Mouse (Mus musculus): Measurements from ENCODE around the gene Capn2.
A peak's percentile ranks its signal among the peaks of the same experiment; 100 is the strongest.

Capn2 gene

GRCm38 (mm10) chr1:182525601-182526000 lies 8.2 kb upstream of the Capn2 start:
- DNase-seq (ENCODE audit: low spot score in 2 of 2): no peak

DNA sequence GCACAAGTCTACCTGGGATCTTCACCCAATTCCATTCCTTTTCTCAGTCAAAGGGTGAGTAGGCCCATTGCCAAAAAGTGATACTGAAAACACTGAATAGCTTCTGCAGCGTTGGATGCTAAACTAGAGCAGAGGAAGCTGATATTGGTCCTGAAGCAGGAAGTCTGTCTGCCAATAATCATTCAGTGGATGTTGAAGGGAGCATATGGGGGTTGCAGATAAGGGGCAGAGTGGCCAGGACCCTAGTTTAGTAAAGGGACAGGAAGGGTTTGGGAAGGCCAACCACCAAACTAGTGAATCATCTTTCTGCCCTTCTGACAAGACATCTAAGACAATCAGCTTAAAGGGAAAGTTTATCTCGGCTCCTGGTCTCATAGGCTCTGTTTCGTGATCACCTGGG lies 6.3 kb upstream of the Capn2 start:
- no peak for DNase-seq (ENCODE audit: low spot score in 2 of 2)

DNA sequence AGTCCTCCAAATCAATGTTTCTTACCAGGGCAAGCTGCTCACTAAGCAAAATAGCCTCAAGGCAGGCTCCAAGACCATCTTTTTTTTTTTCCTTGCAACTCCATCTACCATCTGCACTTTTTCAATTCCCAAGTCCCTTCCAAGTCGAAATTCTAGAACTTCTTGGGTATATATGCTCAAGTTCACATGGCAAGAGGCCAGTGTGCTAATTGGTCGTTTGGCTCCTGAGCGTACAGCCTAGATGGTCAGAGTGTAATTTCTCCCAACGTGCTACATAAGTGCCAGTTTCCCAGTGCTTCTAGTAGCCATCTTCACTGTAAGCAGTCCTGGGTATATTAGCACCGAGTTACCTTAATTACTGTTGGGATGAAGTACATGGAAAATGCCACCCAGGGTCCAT lies 5.6 kb upstream of the Capn2 start:
- no peak for DNase-seq (ENCODE audit: low spot score in 2 of 2)

DNA sequence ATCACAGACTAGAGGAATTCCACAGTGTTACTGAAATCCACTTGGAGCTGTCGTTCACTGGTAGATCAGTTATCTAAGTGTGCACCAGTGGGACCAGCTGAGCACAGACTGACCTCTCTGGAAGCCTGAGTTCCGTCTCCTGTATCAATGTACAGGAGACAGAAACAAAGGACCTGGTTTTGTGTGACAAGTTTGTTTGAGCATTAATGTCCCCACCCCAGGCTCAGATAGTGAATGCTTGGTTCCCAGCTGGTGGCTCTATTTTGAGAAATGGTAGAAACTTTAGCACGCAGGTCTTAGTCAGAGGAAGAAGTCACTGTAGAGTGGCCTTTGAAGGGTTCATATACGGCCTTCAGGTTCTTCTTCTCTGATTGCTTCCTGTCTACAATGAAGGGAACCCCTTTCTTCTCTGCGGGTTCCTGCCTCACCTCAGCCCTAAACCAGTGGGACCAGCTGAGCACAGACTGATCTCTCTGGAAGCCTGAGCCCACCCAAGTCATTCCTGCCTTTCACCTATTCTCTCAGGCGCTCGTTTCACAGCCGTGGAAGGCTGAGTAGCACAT lies 3.6 kb upstream of the Capn2 start:
- DNase-seq (ENCODE audit: low spot score in 2 of 2): no peak

GRCm38 (mm10) chr1:182520091-182520937 lies 2.9 kb upstream of the Capn2 start:
- peak; percentile 61 to 68 for DNase-seq (ENCODE audit: low spot score in 2 of 2)

GRCm38 (mm10) chr1:182519341-182519740 lies 1.9 kb upstream of the Capn2 start:
- no peak for DNase-seq (ENCODE audit: low spot score in 2 of 2)

DNA sequence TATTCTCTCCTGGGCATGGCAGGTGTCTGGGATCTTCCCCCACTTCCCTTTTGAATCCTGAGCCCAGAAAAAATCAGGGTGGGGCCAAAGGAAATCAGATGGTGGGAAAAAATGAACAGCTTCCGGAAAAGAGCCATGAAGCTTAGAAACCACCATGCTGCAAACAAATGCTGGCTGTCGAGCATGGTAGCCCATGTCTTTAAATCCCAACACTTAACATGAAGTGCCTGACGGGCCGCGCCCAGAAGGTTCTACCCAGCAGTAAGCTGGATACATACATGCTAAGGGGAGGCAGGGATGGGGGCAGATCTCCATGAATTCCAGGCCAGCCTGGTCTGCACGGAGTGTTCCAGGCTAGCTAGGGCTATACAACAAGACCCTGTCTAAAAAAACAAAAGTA lies 1.4 kb upstream of the Capn2 start:
- DNase-seq (ENCODE audit: low spot score in 2 of 2): no peak

DNA sequence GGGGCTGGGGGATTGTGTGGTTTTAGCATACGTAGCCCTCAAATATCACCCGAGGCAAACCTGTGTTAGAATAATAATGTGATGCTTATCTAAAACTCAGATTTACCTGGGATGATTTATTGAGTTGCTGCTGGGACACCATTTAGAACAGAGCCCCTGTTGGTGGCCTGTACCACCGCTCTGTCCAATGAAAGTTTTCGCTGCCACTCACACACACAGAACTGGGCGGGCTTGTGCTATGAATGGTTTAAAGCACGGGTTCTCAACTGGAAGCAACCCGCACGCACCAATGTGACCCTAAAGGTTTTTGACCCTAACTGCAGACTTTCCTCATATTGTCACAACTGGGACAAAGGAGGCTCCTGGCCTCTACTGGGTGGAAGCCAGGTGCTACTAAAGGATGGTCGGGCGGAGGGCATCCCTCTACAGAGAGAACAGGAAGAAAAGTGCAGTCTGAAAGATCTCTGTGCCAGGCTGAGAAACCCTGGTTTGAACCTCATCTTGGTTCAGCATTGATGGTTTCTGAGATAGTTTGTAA lies 804 bp upstream of the Capn2 start:
- no peak for DNase-seq (ENCODE audit: low spot score in 2 of 2)

DNA sequence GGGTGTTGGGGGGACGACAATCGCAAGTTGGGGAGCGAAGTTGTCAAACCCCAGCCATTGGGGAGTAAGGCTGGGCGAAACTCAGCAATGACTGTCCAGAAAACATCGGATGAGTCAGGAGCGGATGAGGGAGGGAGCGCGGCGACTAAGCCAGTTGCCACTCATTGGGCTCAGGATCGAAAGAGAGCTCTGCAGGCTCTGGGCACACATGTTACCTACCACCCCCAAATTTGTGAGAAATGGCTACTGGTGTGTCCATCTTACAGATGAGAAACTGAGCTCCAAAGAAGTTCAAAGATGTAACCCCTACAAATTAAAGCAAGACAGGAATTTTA lies 236 bp upstream of the Capn2 start:
- DNase-seq (ENCODE audit: low spot score in 2 of 2): no peak

DNA sequence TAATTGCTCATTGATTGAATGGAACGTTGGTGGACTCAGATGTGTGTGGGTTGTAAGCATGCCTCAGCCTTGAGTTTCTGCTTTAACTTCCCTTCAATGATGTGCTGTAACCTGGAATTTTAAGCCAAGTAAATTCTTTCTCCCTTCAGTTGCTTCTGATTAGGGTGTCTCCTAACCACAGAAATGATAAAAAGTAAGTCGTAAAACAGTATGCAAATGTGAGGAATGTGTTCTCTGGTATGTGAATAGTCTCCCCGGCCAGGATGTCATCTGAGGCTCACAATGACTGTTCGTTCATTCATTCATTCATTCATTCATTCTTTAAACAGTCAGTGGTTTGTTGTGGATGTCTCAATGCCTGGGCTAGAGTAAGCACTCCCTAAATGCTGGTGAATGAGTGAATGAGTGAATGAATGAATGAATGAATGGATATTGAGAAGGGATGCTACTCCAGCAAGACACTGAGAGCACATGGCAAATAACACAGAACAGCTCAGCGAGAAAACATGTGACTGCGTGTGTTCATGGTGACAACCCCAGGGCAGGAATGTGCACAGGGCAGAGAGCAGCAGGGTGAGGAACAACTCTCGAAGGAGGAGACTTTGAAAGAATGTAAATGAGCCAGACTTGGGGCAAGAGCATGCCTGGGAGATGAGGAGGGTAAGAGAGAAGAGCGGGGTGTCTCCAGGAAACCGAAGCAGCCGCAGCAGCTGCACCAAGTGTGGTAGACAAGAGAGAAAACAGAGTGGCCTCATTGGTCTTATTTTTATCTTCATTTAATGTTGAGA lies 2.4 kb downstream of the Capn2 start:
- DNase-seq (ENCODE audit: low spot score in 2 of 2): no peak

DNA sequence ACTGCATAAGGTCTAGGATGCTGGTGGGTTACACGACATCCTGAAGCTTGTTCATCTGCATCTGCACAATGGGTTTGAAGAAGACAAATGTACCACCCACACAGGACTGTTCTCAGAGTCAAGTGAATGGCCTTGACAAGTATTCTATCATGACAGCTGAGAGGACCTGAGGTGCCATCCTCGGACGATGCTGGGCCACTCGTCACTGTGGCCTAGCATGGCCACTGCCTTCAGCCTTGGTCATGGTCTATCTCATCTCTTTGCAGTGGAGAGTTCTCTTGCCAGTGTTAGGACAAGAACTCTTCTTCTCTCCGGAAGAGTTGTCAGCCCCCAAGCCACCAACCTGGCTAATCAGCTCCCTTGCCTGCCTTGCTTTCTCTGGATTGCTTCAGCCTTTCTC lies 3.7 kb downstream of the Capn2 start:
- DNase-seq (ENCODE audit: low spot score in 2 of 2): no peak

DNA sequence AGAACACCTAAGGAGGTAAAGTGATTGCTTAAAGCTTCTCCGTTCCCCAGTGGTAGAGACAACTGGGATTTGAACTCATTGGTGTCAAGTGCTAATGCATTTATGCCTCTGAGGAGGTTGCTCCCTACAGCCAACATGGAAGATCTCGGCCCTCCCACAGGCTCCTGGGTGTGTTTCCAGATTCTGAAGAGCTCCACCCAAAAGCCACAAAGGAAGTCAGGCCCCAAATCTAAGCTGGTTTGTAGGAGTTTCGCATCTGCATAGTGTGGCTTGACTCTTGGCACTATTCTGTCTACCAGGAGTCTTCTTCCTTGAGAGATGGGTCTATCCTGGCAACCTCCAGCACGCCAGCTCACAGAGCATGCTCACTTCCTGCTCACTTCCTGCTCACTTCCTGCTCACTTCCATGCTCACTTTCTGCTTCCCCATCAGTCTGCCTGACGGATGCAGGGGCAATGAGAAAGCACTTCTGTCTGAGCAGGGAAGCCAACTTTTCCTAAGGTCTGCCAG lies 4.5 kb downstream of the Capn2 start:
- no peak for DNase-seq (ENCODE audit: low spot score in 2 of 2)

GRCm38 (mm10) chr1:182511778-182512177 lies 5.6 kb downstream of the Capn2 start:
- no peak for DNase-seq (ENCODE audit: low spot score in 2 of 2)

DNA sequence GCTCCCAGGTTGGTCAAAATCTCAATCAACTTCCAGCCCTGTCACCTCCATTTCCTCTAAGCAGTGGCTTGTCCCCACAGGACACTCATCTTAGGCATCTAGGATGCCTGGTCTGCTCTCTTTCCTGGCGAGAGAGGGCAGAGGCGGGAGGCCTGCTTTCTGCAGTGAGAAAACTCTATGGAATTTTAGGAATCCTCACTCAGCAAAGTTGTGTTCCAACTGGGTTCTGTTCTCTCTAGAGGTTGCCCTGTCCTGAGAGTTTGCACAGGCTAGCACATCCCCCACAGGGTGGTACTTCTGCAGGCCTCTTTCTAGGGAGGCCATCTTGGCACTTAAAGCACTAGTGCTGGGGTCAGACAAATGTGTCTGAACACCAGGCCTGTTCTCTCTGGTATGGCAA lies 6.3 kb downstream of the Capn2 start:
- no peak for DNase-seq (ENCODE audit: low spot score in 2 of 2)

- no peak for DNase-seq (ENCODE audit: low spot score in 2 of 2)
These were observed 8.2 kb downstream of the Capn2 start for GRCm38 (mm10) chr1:182509110-182509797.

- DNase-seq (ENCODE audit: low spot score in 2 of 2): peak; percentile 41 to 44
These were observed 11.0 kb downstream of the Capn2 start for GRCm38 (mm10) chr1:182506229-182506986.

GRCm38 (mm10) chr1:182505291-182505690 lies 12.1 kb downstream of the Capn2 start:
- DNase-seq (ENCODE audit: low spot score in 2 of 2): no peak

DNA sequence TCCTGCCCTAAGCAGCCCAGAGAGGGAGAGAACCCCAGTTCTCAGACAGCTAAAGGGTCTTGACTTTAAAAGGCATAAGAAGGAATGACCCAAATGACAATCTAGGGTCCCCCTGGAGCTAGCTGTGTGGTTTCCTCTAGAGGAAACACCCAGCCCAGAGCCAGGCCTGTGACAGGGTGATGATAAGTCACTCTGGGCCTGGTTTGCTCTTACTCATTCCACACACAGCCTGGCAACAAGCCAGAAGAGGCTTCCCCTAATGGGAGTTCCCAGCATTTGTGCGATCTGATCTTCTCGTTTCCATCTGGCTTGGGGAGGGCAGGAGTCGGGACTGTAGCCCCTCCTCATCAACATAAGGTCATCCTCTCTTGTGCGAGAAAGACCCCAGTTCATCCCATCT lies 13.2 kb downstream of the Capn2 start:
- no peak for DNase-seq (ENCODE audit: low spot score in 2 of 2)

DNA sequence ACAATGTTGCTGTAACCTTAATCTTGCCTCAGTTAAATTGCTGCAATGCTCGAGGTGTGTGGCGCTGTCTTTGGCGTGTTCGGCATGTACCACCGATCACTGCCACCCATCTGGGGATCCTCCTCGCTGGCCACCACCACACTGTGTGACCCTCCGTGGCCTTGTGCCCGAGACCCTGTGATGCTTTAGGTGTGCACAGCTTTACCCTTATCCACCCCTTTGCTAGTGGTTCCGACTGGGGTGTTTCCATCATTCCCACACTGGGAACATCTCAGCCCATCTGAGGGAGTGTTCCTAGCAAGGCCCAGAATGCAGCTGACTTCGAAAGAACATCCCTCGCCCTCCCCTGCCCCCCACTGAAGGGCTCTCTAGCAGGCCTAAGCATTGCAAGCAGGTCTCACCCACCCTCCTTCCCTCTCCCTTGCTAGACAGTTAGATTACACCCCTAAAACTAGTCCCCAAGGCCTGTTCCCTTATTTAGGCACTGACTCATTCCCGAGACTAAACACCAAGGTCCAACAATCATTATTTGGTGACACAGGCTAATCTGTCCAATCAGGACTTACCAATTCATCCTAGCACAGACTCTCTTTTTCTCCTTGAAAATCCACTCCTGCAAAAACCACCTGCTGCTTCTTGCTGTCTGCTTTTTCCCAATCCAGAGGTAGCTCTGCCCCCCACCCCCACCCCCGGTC lies 14.1 kb downstream of the Capn2 start:
- DNase-seq (ENCODE audit: low spot score in 2 of 2): no peak

- DNase-seq (ENCODE audit: low spot score in 2 of 2): no peak
These were observed 14.8 kb downstream of the Capn2 start for GRCm38 (mm10) chr1:182502491-182503050.

All from thymus, postnatal 10 days (tissue).